Mouse (Mus musculus) kidney, adult 2 months (tissue): Measurements from ENCODE around the gene Wdr93.

ENCODE experiments used
- CTCF ChIP-seq: fragments of 200-500 bp; conservative IDR thresholded peaks from 2 replicates; pipeline ENCODE4 v1.5.1; 2011; ENCODE audit warnings: low read depth, mild to moderate bottlenecking, control low read depth, low read length, moderate library complexity, mixed read lengths; ENCODE audit not compliant: insufficient read depth, insufficient read length
- POLR2A ChIP-seq: fragments of 200-500 bp; IDR thresholded peaks from one replicate; pipeline ENCODE4 v1.6.1; 2011; ENCODE audit warnings: low read depth, low read length, control low read depth

DNA sequence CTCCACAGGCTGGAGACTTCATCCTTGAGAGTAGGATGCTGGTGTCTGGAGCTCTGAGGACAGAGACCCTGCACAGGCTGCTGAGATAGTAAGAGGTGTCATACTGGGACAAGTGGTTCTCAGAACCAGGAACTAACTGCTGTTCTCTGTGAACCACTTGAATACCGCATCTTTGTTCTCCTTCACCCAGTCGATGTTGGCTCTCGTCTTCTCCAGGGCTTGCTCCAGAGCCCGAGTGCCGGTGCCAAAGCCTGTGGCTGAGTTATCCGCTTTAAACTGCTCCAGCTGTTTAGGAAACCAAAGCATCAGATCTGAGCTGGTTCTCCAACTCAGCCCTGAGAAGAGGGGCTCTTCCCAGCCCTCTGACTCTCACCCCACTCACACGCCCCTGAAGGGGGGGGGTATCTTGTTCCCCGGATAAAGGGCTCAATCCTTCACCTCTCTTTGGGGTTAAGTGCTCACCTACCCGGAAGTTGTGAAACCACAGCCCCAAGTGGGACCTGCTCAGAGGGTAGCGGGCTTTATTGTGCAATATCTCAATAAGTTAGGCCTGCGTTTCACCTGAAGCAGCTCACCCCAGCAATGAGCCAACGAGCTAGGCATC is 79.2 kb downstream of the Wdr93 start:
- TF ChIP-seq CTCF: no peak
- no peak for TF ChIP-seq POLR2A
